Mouse (Mus musculus) forebrain, embryonic 10.5 days (tissue): ENCODE measurements around the gene Zbtb16. TPM values are rescaled to one million over a fixed set of nuclear protein-coding genes. Genes with fewer than 3 reads are reported as not detected.
A peak's percentile ranks its signal among the peaks of the same experiment; 100 is the strongest.

Source experiments
- DNase-seq: peaks from one replicate; pipeline ENCODE4 v3.0.0-alpha.2; 2017; ENCODE audit warnings: low spot score; ENCODE audit errors: extremely low spot score
- H3K27ac ChIP-seq: fragments of 300-500 bp; sonication (generic); 2 replicates; pipeline ENCODE4 v1.5.1; 2016; ENCODE audit warnings: mild to moderate bottlenecking
- H3K27me3 ChIP-seq: fragments of 300-500 bp; sonication (generic); 2 replicates; pipeline ENCODE4 v1.6.1; 2016; ENCODE audit warnings: mild to moderate bottlenecking; ENCODE audit not compliant: poor library complexity, severe bottlenecking
- H3K36me3 ChIP-seq: fragments of 300-500 bp; sonication (generic); replicated peaks from 2 replicates; pipeline ENCODE4 v1.6.1; 2016; ENCODE audit warnings: mild to moderate bottlenecking, moderate library complexity
- H3K4me1 ChIP-seq: fragments of 300-500 bp; sonication (generic); 2 replicates; pipeline ENCODE4 v1.6.1; 2016
- H3K4me3 ChIP-seq: fragments of 300-500 bp; sonication (generic); 2 replicates; pipeline ENCODE4 v1.5.1; 2016; ENCODE audit warnings: mild to moderate bottlenecking, moderate library complexity
- H3K9me3 ChIP-seq: fragments of 300-500 bp; sonication (generic); 2 replicates; pipeline ENCODE4 v1.6.1; 2016; ENCODE audit warnings: mild to moderate bottlenecking, moderate library complexity
- WGBS: fragments of 180-500 bp; shearing (Covaris S2); methylation state at CpG from one replicate; pipeline ENCODE4 v1.1.7; 2016; 5-methylcytosine and 5-hydroxymethylcytosine counted together
- polyA plus RNA-seq: library from polyadenylated mRNA; unstranded; fragments of >200 nt; fragmentation: Nextera tagmentation; extraction: Ambion mirVana; gene quantifications from 2 replicates; pipeline ENCODE4 v1.2.1, GENCODE M21; 2016

Zbtb16 gene
- polyA plus RNA-seq, 1 experiment from 2014 or later, result 27.0 TPM

DNA sequence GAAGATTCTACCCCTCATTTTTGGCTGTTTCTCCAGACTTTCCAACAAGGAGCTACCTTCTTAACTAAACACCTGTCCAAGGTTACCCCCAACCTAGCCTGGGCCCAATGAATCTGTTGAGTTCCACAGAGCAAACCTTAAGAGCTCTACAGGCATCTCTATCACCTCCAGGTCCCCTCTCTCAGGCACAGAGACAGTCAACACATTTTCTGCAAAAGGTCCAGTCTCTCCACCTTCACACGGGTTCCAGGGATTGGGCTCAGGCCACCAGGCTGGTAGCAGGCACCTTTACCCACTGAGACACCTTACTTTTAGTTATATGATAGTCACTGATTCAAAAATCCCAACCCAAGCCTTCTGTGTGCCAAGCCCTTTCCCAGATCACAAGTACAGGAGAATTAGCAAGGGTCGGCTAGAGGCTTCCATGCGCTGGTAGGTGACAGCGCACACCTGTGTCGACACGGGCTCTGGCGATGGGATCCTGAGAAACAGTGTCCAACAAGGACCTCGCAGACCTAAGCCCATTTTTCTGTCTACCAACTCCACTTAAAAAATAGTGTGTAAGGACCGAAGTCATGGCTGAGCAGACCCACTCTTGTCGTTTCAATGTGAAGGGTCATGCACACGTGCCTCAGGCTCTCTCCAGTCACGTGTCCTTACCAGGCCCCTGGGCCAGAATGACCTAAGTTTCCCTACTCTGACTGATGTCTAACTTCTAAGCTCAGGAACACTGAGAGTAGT lies 101.1 kb downstream of the Zbtb16 start:
- Histone ChIP-seq H3K9me3 (no peaks in the 10 kb centered on the region), H3K4me3 (no peak overlapping the region), H3K27me3 (peaks cover 25% of the 10 kb centered on the region; the same call in 1 of the 2 replicates), H3K36me3 (no peaks in the 10 kb centered on the region; the same call in 1 of the 2 replicates), H3K27ac (peak overlapping the region; percentile 70), H3K4me1 (peaks cover 98% of the 10 kb centered on the region)
- no peak for DNase-seq
- WGBS, result 89% methylated on average over 12 of the region's 12 CpGs

- no peaks in the 10 kb centered on the region; the same call in 1 of the 2 replicates for H3K36me3 ChIP-seq
- no peaks in the 10 kb centered on the region for H3K9me3 ChIP-seq
- DNase-seq, result no peak
- no peak overlapping the region for H3K4me3 ChIP-seq
- WGBS, result 32% methylated on average over 13 of the region's 13 CpGs
- peaks cover 25% of the 10 kb centered on the region; the same call in 1 of the 2 replicates for H3K27me3 ChIP-seq
- H3K27ac ChIP-seq, result peak overlapping the region; percentile 70; the same call in 1 of the 2 replicates
- peaks cover 98% of the 10 kb centered on the region for H3K4me1 ChIP-seq
Measured at GRCm38 (mm10) chr9:48733817-48734544, 102.0 kb downstream of the Zbtb16 start.

DNA sequence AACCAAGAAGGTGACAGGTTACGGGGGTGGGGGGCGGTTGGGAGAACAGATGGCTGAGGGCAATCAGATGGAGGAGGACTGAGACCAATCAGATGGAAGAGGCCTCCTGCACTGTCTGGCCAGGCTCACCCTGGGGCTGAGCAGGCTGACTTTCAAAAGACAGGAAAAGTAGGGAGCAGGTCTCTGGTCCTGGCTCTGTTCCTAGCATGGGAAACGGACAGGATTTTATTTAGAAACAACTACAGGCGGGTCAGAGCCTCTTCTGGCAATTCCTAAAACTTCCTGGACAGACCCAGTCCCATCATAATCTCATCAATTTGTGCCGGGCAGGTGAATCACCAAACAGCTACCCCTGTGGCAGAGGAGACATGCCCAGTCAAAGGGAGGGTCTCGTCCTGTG lies 102.9 kb downstream of the Zbtb16 start:
- Histone ChIP-seq H3K9me3 (no peaks in the 10 kb centered on the region), H3K4me1 (peaks cover 100% of the 10 kb centered on the region), H3K27ac (peak overlapping the region; percentile 70), H3K36me3 (no peaks in the 10 kb centered on the region), H3K27me3 (peaks cover 25% of the 10 kb centered on the region; the same call in 1 of the 2 replicates), H3K4me3 (no peak overlapping the region)
- 70% methylated on average over 6 of the region's 6 CpGs for WGBS
- no peak for DNase-seq

DNA sequence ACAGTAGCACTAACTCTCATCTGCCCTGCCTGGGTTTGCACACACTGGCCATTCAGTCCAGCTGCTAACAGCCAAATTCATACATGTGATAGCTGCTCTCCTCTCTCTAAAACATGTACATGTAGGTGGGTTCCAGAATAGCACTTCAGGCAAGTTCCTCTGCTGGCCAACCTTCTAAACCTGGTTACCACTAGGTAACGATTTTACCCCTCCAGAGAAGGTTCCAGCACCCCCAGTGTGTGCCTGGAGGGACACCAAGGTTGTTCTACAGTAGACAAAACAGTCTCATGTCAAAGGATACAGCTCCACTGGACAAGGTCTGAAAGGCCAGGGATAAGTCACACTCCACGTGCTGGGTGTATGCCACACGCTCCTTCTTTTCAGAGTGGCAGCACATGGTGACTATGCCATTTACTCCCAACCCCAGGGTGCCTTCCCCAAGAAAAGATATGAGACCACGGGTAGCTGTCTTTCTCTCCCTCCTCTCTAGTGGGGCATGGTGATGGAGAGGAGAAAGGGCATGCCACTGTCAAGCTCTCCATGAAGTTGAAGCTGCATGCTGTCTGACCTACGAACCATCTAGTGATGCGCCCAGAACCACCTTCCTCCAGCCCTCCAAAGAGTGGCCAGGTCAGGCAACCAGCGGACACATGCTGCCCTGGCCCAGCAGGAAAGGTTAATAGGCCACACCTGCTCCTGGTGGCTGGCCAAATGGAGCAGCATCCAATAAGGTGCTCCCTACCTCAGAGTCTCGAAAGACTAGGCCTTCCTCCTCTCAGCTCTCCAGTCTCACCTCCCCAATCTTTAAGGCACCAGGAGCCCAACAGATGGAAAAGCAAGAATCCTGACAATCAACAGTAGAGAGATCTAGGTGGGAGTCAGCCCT lies 104.1 kb downstream of the Zbtb16 start:
- no peak overlapping the region for H3K4me3 ChIP-seq
- H3K27ac ChIP-seq, result peak overlapping the region; percentile 70
- H3K36me3 ChIP-seq, result no peaks in the 10 kb centered on the region
- WGBS, result 82% methylated on average over 8 of the region's 8 CpGs
- peaks cover 25% of the 10 kb centered on the region; the same call in 1 of the 2 replicates for H3K27me3 ChIP-seq
- no peak for DNase-seq
- peaks cover 96% of the 10 kb centered on the region for H3K4me1 ChIP-seq
- H3K9me3 ChIP-seq, result no peaks in the 10 kb centered on the region

DNA sequence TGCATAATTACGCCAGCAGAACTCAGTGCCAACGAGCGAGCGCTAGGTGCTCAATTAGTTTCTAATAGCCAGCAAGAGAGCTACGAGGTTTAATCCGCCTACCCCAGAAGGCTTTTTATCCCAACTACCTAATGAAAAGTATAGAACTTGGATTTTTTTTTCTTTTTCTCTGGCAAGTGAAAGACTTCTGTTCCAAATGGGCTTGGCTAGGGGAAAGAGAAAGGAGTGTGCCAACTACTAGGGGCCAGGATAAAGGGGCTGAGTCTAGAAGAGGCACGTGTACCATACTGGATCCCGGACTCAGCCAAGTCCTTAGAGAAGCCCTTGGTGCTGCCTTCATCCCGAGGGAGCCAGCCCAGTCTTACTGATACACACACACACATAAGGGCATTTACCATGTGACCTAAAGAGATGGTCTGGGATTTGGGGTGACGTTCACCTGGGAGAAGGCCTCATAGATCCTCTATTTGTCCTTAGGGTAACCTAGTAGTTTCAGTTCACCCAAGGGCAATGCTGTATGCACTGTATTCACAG lies 105.5 kb downstream of the Zbtb16 start:
- DNase-seq, result no peak
- Histone ChIP-seq H3K4me3 (no peak overlapping the region), H3K36me3 (no peaks in the 10 kb centered on the region), H3K9me3 (no peaks in the 10 kb centered on the region), H3K27ac (0 out of 2 replicates have a peak overlapping the region, but pooled peaks have one; percentile 45), H3K4me1 (peaks cover 82% of the 10 kb centered on the region), H3K27me3 (peaks cover 28% of the 10 kb centered on the region)
- WGBS, result 64% methylated on average over 10 of the region's 10 CpGs

DNA sequence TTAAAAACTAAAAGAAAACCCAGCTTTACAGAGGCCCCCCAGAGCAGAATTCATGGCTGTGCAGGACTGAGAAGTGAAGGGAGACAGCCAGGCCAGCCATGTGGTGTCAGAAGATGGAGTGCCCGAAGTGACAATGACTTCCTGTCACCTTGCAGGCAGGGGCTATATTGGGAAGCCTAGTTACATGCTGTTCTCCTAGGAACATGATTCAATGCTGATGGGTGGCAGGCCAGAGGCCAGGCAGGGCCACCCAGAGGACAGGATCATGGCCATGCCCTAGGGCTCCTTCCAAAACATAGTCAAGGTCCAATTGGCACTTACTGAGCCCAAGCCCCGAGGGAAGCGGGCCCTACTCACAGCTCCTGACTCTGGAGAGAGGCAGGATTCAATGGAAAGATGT lies 106.6 kb downstream of the Zbtb16 start:
- Histone ChIP-seq H3K4me1 (peaks cover 75% of the 10 kb centered on the region), H3K9me3 (no peaks in the 10 kb centered on the region), H3K27me3 (peaks cover 19% of the 10 kb centered on the region), H3K4me3 (no peak overlapping the region), H3K27ac (peak overlapping the region; percentile 45), H3K36me3 (no peaks in the 10 kb centered on the region)
- 65% methylated on average over 3 of the region's 3 CpGs for WGBS
- DNase-seq, result no peak

DNA sequence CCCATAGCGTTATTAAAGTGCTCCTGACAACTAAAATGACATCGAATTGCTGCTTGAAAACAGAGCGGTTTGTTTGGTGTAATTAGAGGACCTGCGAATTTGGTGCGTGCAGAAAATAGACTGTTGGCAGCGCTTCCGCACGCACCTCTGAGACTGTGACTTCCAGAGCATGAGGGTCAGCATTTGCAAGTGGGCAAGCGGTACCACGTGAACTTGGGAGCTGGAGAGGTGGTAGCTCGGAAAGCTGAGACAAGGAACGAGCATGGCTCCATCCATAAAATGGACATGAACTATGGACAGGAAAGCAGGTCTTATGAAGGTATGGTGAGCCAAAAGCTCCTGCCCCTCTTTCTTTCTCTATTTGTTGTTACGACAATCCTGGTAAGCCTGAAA lies 107.3 kb downstream of the Zbtb16 start:
- Histone ChIP-seq H3K27me3 (peaks cover 19% of the 10 kb centered on the region), H3K36me3 (no peaks in the 10 kb centered on the region), H3K4me3 (no peak overlapping the region), H3K27ac (peak overlapping the region; percentile 66; the same call in 1 of the 2 replicates), H3K4me1 (peaks cover 74% of the 10 kb centered on the region), H3K9me3 (no peaks in the 10 kb centered on the region)
- no peak for DNase-seq
- 73% methylated on average over 13 of the region's 13 CpGs for WGBS

- peak overlapping the region; percentile 66 for H3K27ac ChIP-seq
Measured at GRCm38 (mm10) chr9:48728083-48728730, 107.8 kb downstream of the Zbtb16 start.

DNA sequence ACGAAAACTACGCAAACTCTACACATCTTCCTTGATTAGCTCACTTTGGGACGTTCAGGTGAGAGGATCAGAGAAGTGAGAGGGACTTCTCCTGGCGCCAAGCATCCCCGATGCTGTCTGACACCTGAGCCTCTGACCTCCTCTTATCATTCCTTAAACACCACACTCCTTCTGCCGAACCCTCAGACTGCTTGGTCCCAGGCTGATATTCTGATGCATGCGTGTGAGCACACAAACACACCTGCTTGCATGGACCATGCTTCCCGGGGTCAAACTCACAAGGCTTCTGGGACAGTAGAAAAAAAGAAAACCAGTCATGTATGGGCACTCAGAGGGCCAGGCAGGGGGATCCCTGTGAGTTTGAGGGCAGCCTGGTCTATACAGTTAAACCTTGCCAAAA lies 109.7 kb downstream of the Zbtb16 start:
- H3K27me3 ChIP-seq, result peaks cover 5% of the 10 kb centered on the region; the same call in 1 of the 2 replicates
- H3K4me1 ChIP-seq, result peaks cover 69% of the 10 kb centered on the region
- no peak overlapping the region for H3K27ac ChIP-seq
- no peak overlapping the region for H3K4me3 ChIP-seq
- no peaks in the 10 kb centered on the region for H3K36me3 ChIP-seq
- no peaks in the 10 kb centered on the region for H3K9me3 ChIP-seq
- 93% methylated on average over 8 of the region's 8 CpGs for WGBS
- no peak for DNase-seq

More at GRCm38 (mm10) chr9:48728083-48728730, 107.8 kb downstream of the Zbtb16 start:
- H3K9me3 ChIP-seq, result no peaks in the 10 kb centered on the region
- H3K36me3 ChIP-seq, result no peaks in the 10 kb centered on the region
- WGBS, result 47% methylated on average over 10 of the region's 10 CpGs
- no peak for DNase-seq
- peaks cover 19% of the 10 kb centered on the region for H3K27me3 ChIP-seq
- no peak overlapping the region for H3K4me3 ChIP-seq
- peaks cover 74% of the 10 kb centered on the region for H3K4me1 ChIP-seq

GRCm38 (mm10) chr9:48725918-48726317 lies 110.1 kb downstream of the Zbtb16 start:
- no peak overlapping the region for H3K4me3 ChIP-seq
- no peaks in the 10 kb centered on the region for H3K9me3 ChIP-seq
- H3K27ac ChIP-seq, result no peak overlapping the region
- H3K4me1 ChIP-seq, result peaks cover 67% of the 10 kb centered on the region
- 82% methylated on average over 4 of the region's 4 CpGs for WGBS
- DNase-seq, result no peak
- H3K27me3 ChIP-seq, result peaks cover 5% of the 10 kb centered on the region; the same call in 1 of the 2 replicates
- H3K36me3 ChIP-seq, result no peaks in the 10 kb centered on the region

GRCm38 (mm10) chr9:48725161-48725560 lies 110.9 kb downstream of the Zbtb16 start:
- peaks cover 5% of the 10 kb centered on the region; the same call in 1 of the 2 replicates for H3K27me3 ChIP-seq
- H3K27ac ChIP-seq, result no peak overlapping the region
- peaks cover 66% of the 10 kb centered on the region for H3K4me1 ChIP-seq
- 94% methylated on average over 6 of the region's 6 CpGs for WGBS
- no peak for DNase-seq
- H3K36me3 ChIP-seq, result no peaks in the 10 kb centered on the region
- no peaks in the 10 kb centered on the region for H3K9me3 ChIP-seq
- H3K4me3 ChIP-seq, result no peak overlapping the region
